Mouse (Mus musculus) forebrain, embryonic 10.5 days (tissue): Measurements from ENCODE around the gene Nelfb. TPM values are rescaled to one million over a fixed set of nuclear protein-coding genes. Genes with fewer than 3 reads are reported as not detected.

ENCODE experiments used
- DNase-seq: peaks from one replicate; pipeline ENCODE4 v3.0.0-alpha.2; 2017; ENCODE audit warnings: low spot score; ENCODE audit errors: extremely low spot score
- H3K27ac ChIP-seq: fragments of 300-500 bp; sonication (generic); 2 replicates; pipeline ENCODE4 v1.5.1; 2016; ENCODE audit warnings: mild to moderate bottlenecking
- H3K27me3 ChIP-seq: fragments of 300-500 bp; sonication (generic); 2 replicates; pipeline ENCODE4 v1.6.1; 2016; ENCODE audit warnings: mild to moderate bottlenecking; ENCODE audit not compliant: poor library complexity, severe bottlenecking
- H3K36me3 ChIP-seq: fragments of 300-500 bp; sonication (generic); replicated peaks from 2 replicates; pipeline ENCODE4 v1.6.1; 2016; ENCODE audit warnings: mild to moderate bottlenecking, moderate library complexity
- H3K4me1 ChIP-seq: fragments of 300-500 bp; sonication (generic); 2 replicates; pipeline ENCODE4 v1.6.1; 2016
- H3K4me3 ChIP-seq: fragments of 300-500 bp; sonication (generic); 2 replicates; pipeline ENCODE4 v1.5.1; 2016; ENCODE audit warnings: mild to moderate bottlenecking, moderate library complexity
- H3K9me3 ChIP-seq: fragments of 300-500 bp; sonication (generic); 2 replicates; pipeline ENCODE4 v1.6.1; 2016; ENCODE audit warnings: mild to moderate bottlenecking, moderate library complexity
- WGBS: fragments of 180-500 bp; shearing (Covaris S2); methylation state at CpG from one replicate; pipeline ENCODE4 v1.1.7; 2016; 5-methylcytosine and 5-hydroxymethylcytosine counted together
- polyA plus RNA-seq: library from polyadenylated mRNA; unstranded; fragments of >200 nt; fragmentation: Nextera tagmentation; extraction: Ambion mirVana; gene quantifications from 2 replicates; pipeline ENCODE4 v1.2.1, GENCODE M21; 2016

Gene Nelfb
- polyA plus RNA-seq, 1 experiment from 2014 or later: 130 TPM

DNA sequence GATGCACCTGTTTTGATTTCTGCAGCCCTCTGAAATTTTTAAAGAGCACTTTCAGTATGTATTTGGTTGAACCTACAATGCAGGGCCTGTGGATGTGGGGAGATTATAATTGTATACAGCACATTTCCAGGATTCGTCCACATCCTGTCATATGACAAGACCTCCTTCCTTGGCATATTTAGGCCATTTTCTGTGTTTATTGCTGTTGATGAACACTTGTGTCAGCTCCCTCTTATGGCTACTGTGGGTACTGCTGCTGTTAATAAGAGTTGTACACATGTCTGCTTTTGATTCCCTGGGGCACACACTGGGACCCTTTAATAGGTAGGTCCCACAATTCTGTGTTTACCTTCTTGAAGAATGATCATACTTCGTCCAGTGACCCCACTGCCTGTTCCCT is 53.6 kb downstream of the Nelfb start:
- peaks cover under 1% of the 10 kb centered on the region; the same call in 1 of the 2 replicates for H3K27me3 ChIP-seq
- no peak overlapping the region for H3K4me3 ChIP-seq
- peaks cover under 1% of the 10 kb centered on the region; the same call in 1 of the 2 replicates for H3K4me1 ChIP-seq
- H3K27ac ChIP-seq: no peak overlapping the region; the same call in 1 of the 2 replicates
- no peaks in the 10 kb centered on the region for H3K9me3 ChIP-seq
- 44% methylated on average over 2 of the region's 2 CpGs for WGBS
- H3K36me3 ChIP-seq: no peaks in the 10 kb centered on the region
- no peak for DNase-seq

- DNase-seq: no peak
- Histone ChIP-seq H3K4me3 (no peak overlapping the region), H3K27ac (no peak overlapping the region), H3K36me3 (no peaks in the 10 kb centered on the region), H3K4me1 (no peaks in the 10 kb centered on the region), H3K9me3 (no peaks in the 10 kb centered on the region), H3K27me3 (no peaks in the 10 kb centered on the region)
- 44% methylated on average over 2 of the region's 2 CpGs for WGBS
Measured at GRCm38 (mm10) chr2:25156990-25157389, 54.3 kb downstream of the Nelfb start.

- WGBS: 84% methylated on average over 3 of the region's 3 CpGs
Measured at GRCm38 (mm10) chr2:25156177-25156576, 55.1 kb downstream of the Nelfb start.

DNA sequence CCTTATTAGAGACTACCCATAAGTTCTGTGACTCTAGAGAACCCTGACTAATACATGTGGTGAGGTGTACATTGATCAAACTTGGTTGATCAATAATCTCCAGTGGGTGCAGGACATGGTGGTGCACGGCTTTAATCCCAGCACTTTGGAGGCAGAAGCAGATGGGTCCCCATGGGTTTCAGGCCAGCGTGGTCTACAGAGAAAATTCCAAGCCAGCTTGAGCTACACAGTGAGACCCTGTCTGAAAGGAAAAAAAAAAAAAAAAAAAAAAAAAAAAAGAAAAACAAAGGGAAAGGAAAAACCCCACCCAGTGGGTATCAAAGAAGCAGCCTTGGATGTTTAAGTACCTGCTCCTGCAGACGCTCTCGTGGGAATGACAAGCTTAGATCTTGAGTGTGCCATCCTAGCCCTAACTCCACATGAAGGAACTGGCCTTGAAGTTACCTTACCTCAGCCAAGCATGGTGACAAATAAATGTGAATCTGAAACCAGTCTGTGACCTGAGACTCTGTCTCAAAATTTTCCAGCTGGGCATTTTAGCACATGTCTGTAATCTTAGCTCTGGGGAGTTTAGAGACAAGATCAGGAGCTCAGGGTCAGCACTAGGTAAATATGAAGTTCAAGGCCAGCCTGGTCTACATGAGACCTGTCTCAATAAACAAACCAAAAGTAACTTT is 59.9 kb downstream of the Nelfb start:
- H3K27ac ChIP-seq: no peak overlapping the region
- H3K4me3 ChIP-seq: no peak overlapping the region
- no peaks in the 10 kb centered on the region for H3K36me3 ChIP-seq
- no peaks in the 10 kb centered on the region for H3K4me1 ChIP-seq
- DNase-seq: no peak
- H3K9me3 ChIP-seq: no peaks in the 10 kb centered on the region
- WGBS: 77% methylated on average over 4 of the region's 4 CpGs
- H3K27me3 ChIP-seq: no peaks in the 10 kb centered on the region

More at GRCm38 (mm10) chr2:25156177-25156576, 55.1 kb downstream of the Nelfb start:
- no peaks in the 10 kb centered on the region for H3K9me3 ChIP-seq
- no peaks in the 10 kb centered on the region for H3K4me1 ChIP-seq
- no peaks in the 10 kb centered on the region for H3K36me3 ChIP-seq
- no peak overlapping the region for H3K4me3 ChIP-seq
- H3K27ac ChIP-seq: no peak overlapping the region
- no peaks in the 10 kb centered on the region for H3K27me3 ChIP-seq
- no peak for DNase-seq

Other genes with a start within 250 kb of the Nelfb start
- 35.1 and 35.2 TPM in 2 replicates for gene Dph7, start 249.1 kb downstream of the Nelfb start, polyA plus RNA-seq
- gene Mrpl41, start 236.4 kb downstream of the Nelfb start, polyA plus RNA-seq: 121 and 124 TPM in 2 replicates
- 4.5 and 5.3 TPM in 2 replicates for gene Pnpla7, start 235.5 kb downstream of the Nelfb start, polyA plus RNA-seq
- gene Nsmf, start 157.1 kb downstream of the Nelfb start, polyA plus RNA-seq: 62.7 and 64.7 TPM in 2 replicates
- not detected in 2 replicates for gene Entpd8, start 131.2 kb downstream of the Nelfb start, polyA plus RNA-seq
- 0.26 and 0.29 TPM in 2 replicates for gene Noxa1, start 116.3 kb downstream of the Nelfb start, polyA plus RNA-seq
- gene Nrarp, start 30.7 kb downstream of the Nelfb start, polyA plus RNA-seq: 37.4 and 40.7 TPM in 2 replicates
- 1.3 and 1.5 TPM in 2 replicates for gene Tor4a, start 14.6 kb downstream of the Nelfb start, polyA plus RNA-seq
- gene Stpg3, start 3.1 kb upstream of the Nelfb start, polyA plus RNA-seq: not detected in 2 replicates
- gene Fam166a, start 7.3 kb upstream of the Nelfb start, polyA plus RNA-seq: 0.67 and 0.80 TPM in 2 replicates
- gene Tubb4b, start 13.2 kb upstream of the Nelfb start, polyA plus RNA-seq: 736 and 780 TPM in 2 replicates
- gene Slc34a3, start 22.9 kb upstream of the Nelfb start, polyA plus RNA-seq: not detected in 2 replicates
- not detected in 2 replicates for gene Rnf224, start 25.3 kb upstream of the Nelfb start, polyA plus RNA-seq
- gene Rnf208, start 30.8 kb upstream of the Nelfb start, polyA plus RNA-seq: 23.3 and 26.5 TPM in 2 replicates
- gene Cysrt1, start 31.0 kb upstream of the Nelfb start, polyA plus RNA-seq: 0.18 and 0.22 TPM in 2 replicates
- 6.9 and 7.0 TPM in 2 replicates for gene AL732309.1, start 35.4 kb upstream of the Nelfb start, polyA plus RNA-seq
- gene Tmem203, start 44.0 kb upstream of the Nelfb start, polyA plus RNA-seq: 15.9 and 17.9 TPM in 2 replicates
- 6.5 and 8.3 TPM in 2 replicates for gene Tprn, start 51.1 kb upstream of the Nelfb start, polyA plus RNA-seq
- gene Ssna1, start 60.9 kb upstream of the Nelfb start, polyA plus RNA-seq: 231 and 247 TPM in 2 replicates
- 136 and 142 TPM in 2 replicates for gene Anapc2, start 61.0 kb upstream of the Nelfb start, polyA plus RNA-seq
- gene Tmem210, start 76.7 kb upstream of the Nelfb start, polyA plus RNA-seq: not detected in 2 replicates
- not detected in 2 replicates for gene Lrrc26, start 78.4 kb upstream of the Nelfb start, polyA plus RNA-seq
- gene Grin1, start 107.7 kb upstream of the Nelfb start, polyA plus RNA-seq: 0.87 and 1.3 TPM in 2 replicates
- gene Man1b1, start 120.8 kb upstream of the Nelfb start, polyA plus RNA-seq: 53.5 and 58.9 TPM in 2 replicates
- 17.6 and 21.8 TPM in 2 replicates for gene Dpp7, start 144.9 kb upstream of the Nelfb start, polyA plus RNA-seq
- 7.3 and 7.9 TPM in 2 replicates for gene Uap1l1, start 154.2 kb upstream of the Nelfb start, polyA plus RNA-seq
- gene Sapcd2, start 160.8 kb upstream of the Nelfb start, polyA plus RNA-seq: 93.7 and 96.1 TPM in 2 replicates
- gene Entpd2, start 184.4 kb upstream of the Nelfb start, polyA plus RNA-seq: 0.11 TPM in 1 of 2 replicates, not detected in the other
- gene Npdc1, start 187.9 kb upstream of the Nelfb start, polyA plus RNA-seq: 53.4 and 62.2 TPM in 2 replicates
- not detected in 2 replicates for gene Fut7, start 211.8 kb upstream of the Nelfb start, polyA plus RNA-seq
- 8.8 and 9.0 TPM in 2 replicates for gene Abca2, start 217.2 kb upstream of the Nelfb start, polyA plus RNA-seq
- 0.57 TPM in 2 replicates for gene Clic3, start 245.3 kb upstream of the Nelfb start, polyA plus RNA-seq
- 12.4 and 15.5 TPM in 2 replicates for gene Paxx, start 249.6 kb upstream of the Nelfb start, polyA plus RNA-seq